Mouse (Mus musculus) liver, embryonic 13.5 days (tissue): ENCODE data around the gene Kcnip2. TPM values are rescaled to one million over a fixed set of nuclear protein-coding genes. Genes with fewer than 3 reads are reported as not detected.

Source experiments
- ATAC-seq: fragments of 200-750 bp; cut with Nextera tagmentation; 2 replicates; pipeline ENCODE4 v1.8.0; 2017; ENCODE audit warnings: low read depth, mild to moderate bottlenecking, moderate number of reproducible peaks, moderate library complexity
- DNase-seq: peaks from one replicate; pipeline ENCODE4 v3.0.0; 2022
- H3K27ac ChIP-seq: fragments of 300-500 bp; sonication (generic); 2 replicates; pipeline ENCODE4 v1.5.1; 2015; ENCODE audit warnings: moderate library complexity, mild to moderate bottlenecking, inconsistent platforms
- H3K27me3 ChIP-seq: fragments of 300-500 bp; sonication (generic); 2 replicates; pipeline ENCODE4 v1.6.1; 2015; ENCODE audit warnings: mild to moderate bottlenecking, inconsistent platforms
- H3K36me3 ChIP-seq: fragments of 300-500 bp; sonication (generic); 2 replicates; pipeline ENCODE4 v1.6.1; 2015; ENCODE audit warnings: mild to moderate bottlenecking, inconsistent platforms
- H3K4me1 ChIP-seq: fragments of 300-500 bp; sonication (generic); replicated peaks from 2 replicates; pipeline ENCODE4 v1.6.1; 2015; ENCODE audit warnings: inconsistent platforms
- H3K4me2 ChIP-seq: fragments of 300-500 bp; sonication (generic); 2 replicates; pipeline ENCODE4 v1.6.1; 2015; ENCODE audit warnings: inconsistent platforms, mild to moderate bottlenecking, moderate library complexity
- H3K4me3 ChIP-seq: fragments of 300-500 bp; sonication (generic); replicated peaks from 2 replicates; pipeline ENCODE4 v1.5.1; 2015; ENCODE audit warnings: mild to moderate bottlenecking, inconsistent platforms
- H3K9ac ChIP-seq: fragments of 300-500 bp; sonication (generic); 2 replicates; pipeline ENCODE4 v1.6.1; 2015; ENCODE audit warnings: mild to moderate bottlenecking, inconsistent platforms
- H3K9me3 ChIP-seq: fragments of 300-500 bp; sonication (generic); replicated peaks from 2 replicates; pipeline ENCODE4 v1.6.1; 2016; ENCODE audit warnings: inconsistent platforms
- WGBS: fragments of 180-500 bp; shearing (Covaris S2); methylation state at CpG from one replicate; pipeline ENCODE4 v1.1.7; 2015; ENCODE audit not compliant: insufficient replicate concordance; 5-methylcytosine and 5-hydroxymethylcytosine counted together
- polyA plus RNA-seq: library from polyadenylated mRNA; unstranded; fragments of >200 nt; fragmentation: Nextera tagmentation; extraction: Ambion mirVana; gene quantifications from 2 replicates; pipeline ENCODE4 v1.2.1, GENCODE M21; 2015

Kcnip2 gene
- polyA plus RNA-seq, 1 experiment from 2014 or later, result 1.3 TPM

DNA sequence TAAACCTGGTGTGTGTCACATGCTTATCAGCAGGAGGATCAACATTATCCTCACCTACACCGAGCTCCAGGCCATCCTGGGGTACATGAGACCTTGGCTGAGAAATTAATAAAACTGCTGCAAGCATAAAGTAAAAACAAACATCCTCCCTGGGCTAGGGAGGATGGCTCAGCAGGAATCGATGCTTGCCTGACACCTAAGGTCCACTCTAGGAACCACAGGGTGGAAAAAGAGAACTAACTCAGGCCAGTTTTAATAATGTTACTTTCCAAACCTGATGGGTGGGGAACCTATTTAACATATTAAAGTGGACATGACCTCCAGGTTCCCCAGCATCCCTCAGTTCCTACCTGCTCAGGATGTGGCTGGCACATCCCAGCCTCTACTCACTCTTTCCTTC lies 14.8 kb upstream of the Kcnip2 start:
- no peak for DNase-seq
- Histone ChIP-seq H3K9ac (no peak overlapping the region), H3K27me3 (no peaks in the 10 kb centered on the region), H3K27ac (no peak overlapping the region), H3K9me3 (no peaks in the 10 kb centered on the region), H3K4me2 (no peak overlapping the region), H3K4me3 (no peak overlapping the region), H3K36me3 (no peaks in the 10 kb centered on the region), H3K4me1 (peaks cover 3% of the 10 kb centered on the region)
- 31% methylated on average over 2 of the region's 2 CpGs for WGBS
- no peak for ATAC-seq

GRCm38 (mm10) chr19:45827736-45828135 lies 11.9 kb upstream of the Kcnip2 start:
- no peak for ATAC-seq
- Histone ChIP-seq H3K4me1 (peaks cover 3% of the 10 kb centered on the region; the same call in 1 of the 2 replicates), H3K27ac (no peak overlapping the region), H3K9ac (no peak overlapping the region), H3K27me3 (no peaks in the 10 kb centered on the region), H3K36me3 (no peaks in the 10 kb centered on the region), H3K4me3 (no peak overlapping the region), H3K9me3 (no peaks in the 10 kb centered on the region), H3K4me2 (no peak overlapping the region)
- DNase-seq, result no peak
- WGBS, result 79% methylated on average over 3 of the region's 3 CpGs

DNA sequence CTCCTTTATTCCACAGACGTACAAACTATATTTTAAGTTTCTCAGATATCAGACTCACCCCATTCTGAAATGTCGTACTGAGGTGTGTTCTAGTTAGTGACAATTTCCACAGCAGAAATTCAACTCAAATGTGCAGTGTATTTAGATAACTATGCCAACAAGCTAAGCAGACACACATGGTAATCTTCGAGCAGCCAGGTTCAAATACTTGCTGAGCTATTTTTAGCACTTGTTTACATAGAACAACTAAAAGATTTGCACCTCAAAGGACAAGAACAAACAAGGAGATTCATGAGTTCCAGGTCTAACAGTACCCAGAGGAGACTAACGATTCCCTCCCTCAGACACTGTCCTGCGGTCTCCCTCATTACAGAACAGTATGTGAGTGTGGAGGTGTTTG lies 11.3 kb upstream of the Kcnip2 start:
- Histone ChIP-seq H3K27ac (no peak overlapping the region), H3K9me3 (no peaks in the 10 kb centered on the region), H3K4me2 (no peak overlapping the region), H3K36me3 (no peaks in the 10 kb centered on the region), H3K4me3 (no peak overlapping the region), H3K27me3 (no peaks in the 10 kb centered on the region), H3K9ac (no peak overlapping the region), H3K4me1 (peaks cover 3% of the 10 kb centered on the region; the same call in 1 of the 2 replicates)
- ATAC-seq (no peak), DNase-seq (no peak)
- 67% methylated on average over 5 of the region's 5 CpGs for WGBS

DNA sequence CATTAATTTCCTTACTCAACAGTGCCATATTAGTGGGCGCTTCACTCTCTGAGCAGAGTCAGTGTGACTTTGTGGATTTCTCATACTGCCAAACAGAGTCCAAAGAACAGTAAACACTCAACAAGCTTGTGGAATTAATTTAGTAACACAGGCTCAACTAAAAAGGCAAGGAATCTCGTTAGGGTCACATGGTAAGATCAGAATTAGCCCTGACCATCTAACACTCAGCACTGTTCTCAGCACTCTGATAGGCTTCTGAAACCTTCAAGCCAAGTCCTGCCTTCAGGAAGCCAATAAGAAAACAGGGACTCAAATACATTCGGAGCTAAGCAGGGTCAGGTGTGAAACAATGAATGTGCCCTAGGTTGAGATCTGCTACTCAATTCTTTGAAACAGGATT lies 10.3 kb upstream of the Kcnip2 start:
- Histone ChIP-seq H3K4me1 (peaks cover 3% of the 10 kb centered on the region; the same call in 1 of the 2 replicates), H3K27ac (no peak overlapping the region), H3K4me3 (no peak overlapping the region), H3K27me3 (no peaks in the 10 kb centered on the region), H3K4me2 (no peak overlapping the region), H3K36me3 (no peaks in the 10 kb centered on the region), H3K9ac (no peak overlapping the region), H3K9me3 (no peaks in the 10 kb centered on the region)
- no peak for ATAC-seq
- DNase-seq, result no peak
- 55% methylated on average over 3 of the region's 3 CpGs for WGBS

- DNase-seq, result no peak
- Histone ChIP-seq H3K27ac (no peak overlapping the region), H3K36me3 (0 out of 2 replicates have a peak, but pooled peaks cover 5% of the 10 kb centered on the region), H3K9me3 (no peaks in the 10 kb centered on the region), H3K4me1 (0 out of 2 replicates have a peak, but pooled peaks cover 3% of the 10 kb centered on the region), H3K4me2 (no peak overlapping the region), H3K4me3 (no peak overlapping the region), H3K9ac (no peak overlapping the region), H3K27me3 (peaks cover 7% of the 10 kb centered on the region)
- no peak for ATAC-seq
- WGBS, result 75% methylated on average over 5 of the region's 5 CpGs
These were observed 6.0 kb upstream of the Kcnip2 start for GRCm38 (mm10) chr19:45821832-45822231.

- H3K36me3 ChIP-seq, result 0 out of 2 replicates have a peak, but pooled peaks cover 5% of the 10 kb centered on the region
- no peak overlapping the region for H3K4me2 ChIP-seq
- 59% methylated on average over 11 of the region's 11 CpGs for WGBS
- H3K27me3 ChIP-seq, result peaks cover 41% of the 10 kb centered on the region
- H3K4me1 ChIP-seq, result peaks cover 20% of the 10 kb centered on the region
- no peaks in the 10 kb centered on the region for H3K9me3 ChIP-seq
- no peak overlapping the region for H3K9ac ChIP-seq
- no peak for DNase-seq
- H3K27ac ChIP-seq, result no peak overlapping the region
- no peak overlapping the region for H3K4me3 ChIP-seq
- ATAC-seq, result no peak
These were observed 2.1 kb upstream of the Kcnip2 start for GRCm38 (mm10) chr19:45817816-45818490.

- 0 out of 2 replicates have a peak overlapping the region, but pooled peaks have one; percentile 58 for H3K4me2 ChIP-seq
- no peak overlapping the region for H3K4me3 ChIP-seq
- peaks cover 45% of the 10 kb centered on the region for H3K27me3 ChIP-seq
- H3K4me1 ChIP-seq, result peaks cover 33% of the 10 kb centered on the region
- no peak overlapping the region for H3K27ac ChIP-seq
- DNase-seq (no peak), ATAC-seq (no peak)
- H3K9me3 ChIP-seq, result no peaks in the 10 kb centered on the region
- 0 out of 2 replicates have a peak, but pooled peaks cover 5% of the 10 kb centered on the region for H3K36me3 ChIP-seq
- WGBS, result 45% methylated on average over 8 of the region's 8 CpGs
- H3K9ac ChIP-seq, result no peak overlapping the region
These were observed 866 bp upstream of the Kcnip2 start for GRCm38 (mm10) chr19:45816727-45817126.

- Histone ChIP-seq H3K36me3 (0 out of 2 replicates have a peak, but pooled peaks cover 5% of the 10 kb centered on the region), H3K27me3 (peaks cover 55% of the 10 kb centered on the region), H3K9me3 (no peaks in the 10 kb centered on the region), H3K4me3 (no peak overlapping the region), H3K9ac (no peak overlapping the region), H3K4me1 (peaks cover 35% of the 10 kb centered on the region), H3K4me2 (no peak overlapping the region), H3K27ac (no peak overlapping the region)
- no peak for DNase-seq
- ATAC-seq, result no peak
- WGBS, result 47% methylated on average over 10 of the region's 10 CpGs
These were observed 691 bp downstream of the Kcnip2 start for GRCm38 (mm10) chr19:45815170-45815569.

DNA sequence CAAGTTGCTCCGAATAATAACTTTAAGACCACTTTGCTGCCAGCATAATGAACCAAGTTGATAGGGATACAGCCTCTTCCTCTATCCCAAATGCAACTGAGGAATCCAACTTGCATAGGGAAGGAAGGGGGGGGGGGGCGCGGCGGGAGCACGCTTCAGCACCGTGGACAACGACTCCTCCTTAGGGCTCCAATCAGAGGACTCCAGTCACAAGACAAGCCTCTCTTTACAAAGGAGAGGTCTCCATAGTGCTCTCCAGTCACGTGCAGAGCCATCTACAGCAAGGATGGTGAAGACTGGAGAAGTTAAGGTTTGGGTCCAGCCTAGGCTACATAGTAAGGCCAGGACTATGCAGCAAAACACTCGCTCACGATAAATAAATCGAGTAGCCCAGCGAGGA lies 2.1 kb downstream of the Kcnip2 start:
- H3K36me3 ChIP-seq, result 0 out of 2 replicates have a peak, but pooled peaks cover 5% of the 10 kb centered on the region
- H3K9ac ChIP-seq, result no peak overlapping the region
- H3K4me2 ChIP-seq, result no peak overlapping the region
- WGBS, result 15% methylated on average over 12 of the region's 12 CpGs
- ATAC-seq, result no peak
- DNase-seq, result no peak
- peaks cover 35% of the 10 kb centered on the region for H3K4me1 ChIP-seq
- H3K27ac ChIP-seq, result no peak overlapping the region
- no peaks in the 10 kb centered on the region for H3K9me3 ChIP-seq
- H3K27me3 ChIP-seq, result peaks cover 55% of the 10 kb centered on the region
- no peak overlapping the region for H3K4me3 ChIP-seq

DNA sequence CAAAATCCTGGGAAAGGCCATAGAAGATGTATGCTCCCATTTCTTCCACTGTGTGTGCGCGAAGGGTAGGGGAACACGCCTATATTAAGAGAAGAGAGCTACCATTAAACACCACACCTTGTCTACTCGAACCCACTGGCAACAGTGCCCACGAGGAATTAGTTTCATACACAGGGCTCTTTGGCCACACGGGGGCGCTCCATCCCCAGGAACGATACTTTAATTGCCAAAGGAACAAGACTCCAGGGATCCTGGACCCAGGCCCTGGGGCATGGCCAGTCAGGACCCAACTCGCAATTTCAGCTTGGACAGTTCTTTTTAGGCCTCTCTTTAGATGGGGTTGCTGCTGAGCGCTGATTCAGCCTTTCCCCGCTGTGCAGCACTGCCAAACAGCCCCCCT lies 2.6 kb downstream of the Kcnip2 start:
- no peak overlapping the region for H3K27ac ChIP-seq
- H3K9ac ChIP-seq, result no peak overlapping the region
- no peak overlapping the region for H3K4me3 ChIP-seq
- peak; percentile 52 for DNase-seq
- no peak for ATAC-seq
- no peak overlapping the region for H3K4me2 ChIP-seq
- peaks cover 55% of the 10 kb centered on the region for H3K27me3 ChIP-seq
- H3K9me3 ChIP-seq, result no peaks in the 10 kb centered on the region
- H3K4me1 ChIP-seq, result peaks cover 34% of the 10 kb centered on the region
- no peaks in the 10 kb centered on the region for H3K36me3 ChIP-seq
- WGBS, result 6% methylated on average over 11 of the region's 11 CpGs

- DNase-seq, result no peak
- H3K9me3 ChIP-seq, result no peaks in the 10 kb centered on the region
- H3K9ac ChIP-seq, result no peak overlapping the region
- peak overlapping the region; percentile 67 for H3K4me2 ChIP-seq
- peaks cover 55% of the 10 kb centered on the region for H3K27me3 ChIP-seq
- peak overlapping the region; percentile 44 for H3K4me3 ChIP-seq
- H3K36me3 ChIP-seq, result no peaks in the 10 kb centered on the region
- 13% methylated on average over 8 of the region's 8 CpGs for WGBS
- ATAC-seq, result no peak
- H3K4me1 ChIP-seq, result peaks cover 32% of the 10 kb centered on the region
- no peak overlapping the region for H3K27ac ChIP-seq
These were observed 3.1 kb downstream of the Kcnip2 start for GRCm38 (mm10) chr19:45812673-45813252.
